Mouse (Mus musculus) C2C12 (cell line): ENCODE measurements at regions not wholly inside any gene's neighbourhood (a gene's known extent, or its start where the extent isn't known, plus 50 kb on each side); places are given as distances from the start of the nearest gene placed in this dataset.
A peak's percentile ranks its signal among the peaks of the same experiment; 100 is the strongest.

ENCODE experiments used
- H3K27me3 ChIP-seq: one replicate; pipeline ENCODE4 v1.6.1; 2011; ENCODE audit not compliant: control insufficient read depth, insufficient read depth, insufficient read length
- H3K36me3 ChIP-seq: one replicate; pipeline ENCODE4 v1.6.1; 2011; ENCODE audit not compliant: control insufficient read depth, insufficient read depth
- H3K4me3 ChIP-seq: one replicate; pipeline ENCODE4 v1.5.1; 2011; ENCODE audit warnings: mild to moderate bottlenecking, control low read depth; ENCODE audit not compliant: poor library complexity, insufficient read depth, severe bottlenecking
- H3K79me2 ChIP-seq: one replicate; pipeline ENCODE4 v1.6.1; 2011; ENCODE audit not compliant: control insufficient read depth, insufficient read depth
- H3K79me3 ChIP-seq: one replicate; pipeline ENCODE4 v1.6.1; 2011; ENCODE audit warnings: low read depth, control low read depth
- H3ac ChIP-seq: one replicate; pipeline ENCODE3; 2011; ENCODE audit warnings: low read depth; ENCODE audit not compliant: control insufficient read depth, insufficient read length
- CEBPB ChIP-seq: IDR thresholded peaks from one replicate; pipeline ENCODE4 v1.6.1; 2011; ENCODE audit warnings: low read depth, mild to moderate bottlenecking, control low read depth, moderate library complexity
- CTCF ChIP-seq: IDR thresholded peaks from one replicate; pipeline ENCODE4 v1.5.1; 2011; ENCODE audit not compliant: control insufficient read depth, insufficient read depth, insufficient read length
- FOSL1 ChIP-seq: IDR thresholded peaks from one replicate; pipeline ENCODE4 v1.8.0; 2011; ENCODE audit warnings: mild to moderate bottlenecking, low read length; ENCODE audit not compliant: poor library complexity, insufficient read depth, severe bottlenecking
- MAX ChIP-seq: IDR thresholded peaks from one replicate; pipeline ENCODE4 v1.6.1; 2011; ENCODE audit warnings: mild to moderate bottlenecking, control low read depth
- MYOD1 ChIP-seq: IDR thresholded peaks from one replicate; pipeline ENCODE4 v1.6.1; 2011; ENCODE audit warnings: low read depth; ENCODE audit not compliant: control insufficient read depth, insufficient read length
- MYOG ChIP-seq: IDR thresholded peaks from one replicate; pipeline ENCODE4 v1.6.1; 2011; ENCODE audit not compliant: control insufficient read depth, insufficient read length; ENCODE audit errors: extremely low read depth
- USF1 ChIP-seq: IDR thresholded peaks from one replicate; pipeline ENCODE4 v1.6.1; 2011; ENCODE audit warnings: low read depth, mild to moderate bottlenecking, control low read depth, moderate library complexity

DNA sequence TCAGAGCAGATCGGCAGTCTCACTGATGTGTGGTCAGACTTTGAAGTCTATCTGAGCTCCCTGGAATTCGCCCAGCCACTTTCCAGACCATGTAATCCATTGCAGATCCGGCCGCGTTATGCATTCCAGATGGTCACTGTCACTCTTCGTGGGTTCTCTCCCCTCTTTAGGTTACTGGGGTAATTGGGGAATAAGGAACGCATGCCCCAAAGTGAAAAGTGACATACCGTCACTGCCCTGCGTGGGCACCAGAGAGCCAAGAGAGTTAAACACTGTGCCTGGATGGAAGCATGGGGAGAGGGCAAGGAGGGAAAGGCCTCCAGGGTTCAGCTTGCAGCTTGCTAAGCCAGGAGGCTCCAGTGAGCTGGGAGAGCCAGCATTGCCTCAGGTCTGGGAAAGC lies 108.0 kb downstream of the Gas1 start:
- H3K36me3 ChIP-seq: no peaks in the 10 kb centered on the region
- H3ac ChIP-seq: no peak overlapping the region
- H3K79me2 ChIP-seq: no peaks in the 10 kb centered on the region
- no peak overlapping the region for H3K4me3 ChIP-seq
- H3K27me3 ChIP-seq: no peaks in the 10 kb centered on the region
- H3K79me3 ChIP-seq: no peaks in the 10 kb centered on the region
- no peak for TF ChIP-seq USF1
- no peak for TF ChIP-seq CEBPB
- no peak for TF ChIP-seq MYOG
- TF ChIP-seq MAX: no peak
- peak; percentile 18 for TF ChIP-seq MYOD1
- TF ChIP-seq FOSL1: no peak
- TF ChIP-seq CTCF: peak; percentile 3

DNA sequence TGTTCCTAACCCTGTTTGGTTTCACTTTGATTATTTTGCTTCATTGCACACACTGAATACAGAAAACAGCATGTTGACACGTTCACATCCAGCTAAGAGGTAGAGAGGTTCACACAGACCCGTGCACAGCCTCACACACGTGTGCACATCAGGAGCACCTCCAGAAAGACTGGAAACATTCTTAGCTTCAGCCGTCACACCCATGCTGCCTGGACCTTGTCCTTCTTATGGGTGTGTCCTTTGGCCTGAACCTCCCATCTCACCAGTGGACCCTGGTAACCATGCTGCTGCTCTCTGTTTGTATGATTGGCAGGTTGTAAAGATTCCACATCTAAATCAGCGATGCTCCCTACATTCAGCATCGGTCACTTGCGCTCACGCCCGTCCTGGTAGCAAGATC lies 109.8 kb downstream of the Gas1 start:
- Histone ChIP-seq H3K36me3 (no peaks in the 10 kb centered on the region), H3ac (no peak overlapping the region), H3K4me3 (no peak overlapping the region), H3K27me3 (no peaks in the 10 kb centered on the region), H3K79me2 (no peaks in the 10 kb centered on the region), H3K79me3 (no peaks in the 10 kb centered on the region)
- no peak for TF ChIP-seq CEBPB
- no peak for TF ChIP-seq CTCF
- no peak for TF ChIP-seq MYOD1
- no peak for TF ChIP-seq MYOG

DNA sequence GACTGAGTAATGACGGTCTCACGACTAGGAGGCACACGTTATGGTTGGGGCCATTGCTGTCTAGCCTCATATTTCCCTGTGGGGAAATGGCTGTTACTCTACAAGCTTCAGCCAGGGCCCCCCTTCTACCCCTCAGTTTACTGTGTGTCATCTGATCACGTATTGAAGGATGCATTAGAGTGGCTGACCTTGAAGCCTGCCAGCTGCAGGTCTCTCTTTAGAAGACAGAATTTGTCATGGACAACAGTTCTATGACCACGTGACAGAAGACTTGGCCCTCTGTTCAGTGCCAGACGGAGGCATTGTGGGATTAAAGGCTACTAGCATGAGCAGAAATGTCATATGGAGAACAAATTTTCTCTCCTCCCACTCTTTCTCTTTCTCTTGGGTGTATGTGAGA lies 115.6 kb downstream of the Gas1 start:
- Histone ChIP-seq H3K79me2 (no peaks in the 10 kb centered on the region), H3K27me3 (no peaks in the 10 kb centered on the region), H3K4me3 (no peak overlapping the region), H3K36me3 (no peaks in the 10 kb centered on the region), H3K79me3 (no peaks in the 10 kb centered on the region), H3ac (no peak overlapping the region)
- no peak for TF ChIP-seq MYOD1
- TF ChIP-seq MAX: no peak
- TF ChIP-seq FOSL1: no peak
- no peak for TF ChIP-seq CTCF
- no peak for TF ChIP-seq USF1
- TF ChIP-seq MYOG: no peak
- no peak for TF ChIP-seq CEBPB

DNA sequence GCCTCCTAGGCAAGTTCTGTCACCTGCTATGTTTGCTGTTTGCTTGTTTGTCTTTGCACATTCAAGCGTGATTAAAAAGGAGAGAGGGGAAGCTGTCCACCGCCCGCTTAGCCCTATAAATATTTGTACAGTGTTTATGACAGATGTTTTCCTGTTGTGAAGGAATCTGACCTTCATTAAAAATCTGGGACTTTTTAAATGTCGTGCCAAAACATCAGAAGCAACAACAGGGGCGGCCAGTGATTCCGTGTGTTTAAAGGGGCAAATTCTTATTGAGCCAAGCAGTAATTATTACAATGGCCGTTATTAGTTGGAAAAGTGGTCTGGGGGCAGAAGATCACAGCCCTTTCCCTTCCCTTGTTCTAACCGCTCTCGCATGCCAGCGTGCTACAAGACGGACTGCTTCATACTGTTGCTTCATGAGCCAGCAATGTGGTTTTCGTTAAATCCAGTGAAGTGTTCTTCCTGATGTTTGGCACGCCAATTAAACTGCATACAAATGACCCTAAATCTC lies 119.3 kb downstream of the Gas1 start:
- Histone ChIP-seq H3K79me2 (no peaks in the 10 kb centered on the region), H3K79me3 (no peaks in the 10 kb centered on the region), H3K4me3 (no peak overlapping the region), H3ac (no peak overlapping the region), H3K27me3 (no peaks in the 10 kb centered on the region), H3K36me3 (no peaks in the 10 kb centered on the region)
- TF ChIP-seq CTCF: no peak
- TF ChIP-seq MYOG: no peak
- no peak for TF ChIP-seq MAX
- no peak for TF ChIP-seq CEBPB
- no peak for TF ChIP-seq FOSL1
- no peak for TF ChIP-seq MYOD1
- no peak for TF ChIP-seq USF1

DNA sequence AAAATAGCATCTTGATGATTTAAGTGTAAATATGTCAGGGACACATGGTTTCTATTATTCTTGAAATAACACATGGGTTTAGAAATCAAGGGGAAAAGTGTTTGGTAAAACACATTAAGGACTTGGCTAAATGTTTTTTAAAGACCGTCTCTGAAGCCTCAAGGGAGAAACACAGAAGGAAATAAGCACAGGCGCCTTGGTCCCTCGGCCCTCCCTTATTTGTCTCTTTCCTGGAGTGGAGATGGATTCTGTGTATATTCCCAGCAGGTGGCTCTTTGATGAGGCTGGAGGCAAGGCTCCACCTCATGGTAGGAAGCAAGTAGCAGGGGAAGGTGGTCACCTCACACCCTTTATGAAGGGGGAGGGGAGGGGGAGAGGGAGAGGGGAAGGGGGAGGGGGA lies 122.6 kb downstream of the Gas1 start:
- no peak overlapping the region for H3ac ChIP-seq
- TF ChIP-seq CTCF (no peak), MYOD1 (no peak), FOSL1 (no peak), MAX (no peak)
- H3K36me3 ChIP-seq: no peaks in the 10 kb centered on the region
- no peaks in the 10 kb centered on the region for H3K79me2 ChIP-seq
- no peaks in the 10 kb centered on the region for H3K79me3 ChIP-seq
- no peak overlapping the region for H3K4me3 ChIP-seq
- no peaks in the 10 kb centered on the region for H3K27me3 ChIP-seq

DNA sequence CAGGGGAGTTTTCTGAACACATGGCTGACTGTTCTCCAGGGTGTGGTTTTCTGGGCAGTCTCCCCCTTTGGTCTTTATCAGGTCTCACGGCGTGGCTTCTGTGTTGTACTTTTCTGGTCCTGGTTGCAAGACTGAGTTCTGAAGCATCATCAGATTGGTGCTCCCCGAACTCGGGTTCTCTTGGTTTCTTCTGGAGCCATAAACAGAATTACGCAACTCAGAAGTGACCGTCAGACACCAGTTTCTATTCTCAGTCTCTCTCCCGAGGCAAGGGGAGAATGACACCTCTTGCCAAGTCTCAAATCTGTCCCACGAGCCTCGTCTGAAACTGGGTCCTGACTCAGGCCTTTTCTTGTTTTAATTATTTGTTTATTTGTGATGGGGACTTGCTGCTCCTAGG lies 123.1 kb downstream of the Gas1 start:
- no peaks in the 10 kb centered on the region for H3K27me3 ChIP-seq
- no peak overlapping the region for H3ac ChIP-seq
- no peaks in the 10 kb centered on the region for H3K79me2 ChIP-seq
- H3K4me3 ChIP-seq: no peak overlapping the region
- peak; percentile 57 for TF ChIP-seq CEBPB
- TF ChIP-seq FOSL1: no peak
- no peaks in the 10 kb centered on the region for H3K36me3 ChIP-seq
- no peaks in the 10 kb centered on the region for H3K79me3 ChIP-seq

DNA sequence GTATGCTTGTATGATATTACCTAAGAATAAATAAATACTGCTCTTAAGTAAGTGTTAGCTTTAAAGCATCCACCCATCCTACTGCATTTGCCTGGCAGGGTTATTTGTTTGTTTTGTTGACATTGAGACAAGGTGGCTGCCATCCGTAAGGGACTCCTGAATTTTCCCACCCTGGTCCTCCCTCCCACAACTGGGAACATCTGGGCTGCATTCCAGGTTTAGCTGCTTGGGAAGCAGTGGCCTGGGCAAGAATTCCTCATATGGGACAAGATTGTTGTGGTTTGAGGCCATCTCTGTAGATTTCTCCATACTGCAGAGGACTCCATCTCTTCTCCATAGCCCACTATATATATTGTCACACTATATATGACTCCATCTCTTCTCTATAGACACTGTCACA lies 125.3 kb downstream of the Gas1 start:
- Histone ChIP-seq H3ac (no peak overlapping the region), H3K79me2 (no peaks in the 10 kb centered on the region), H3K79me3 (no peaks in the 10 kb centered on the region), H3K27me3 (no peaks in the 10 kb centered on the region), H3K4me3 (no peak overlapping the region), H3K36me3 (no peaks in the 10 kb centered on the region)
- TF ChIP-seq MYOD1 (no peak), CEBPB (no peak), FOSL1 (no peak), MAX (no peak), USF1 (no peak), CTCF (no peak), MYOG (no peak)
